Mouse (Mus musculus): ENCODE data around the gene Pde7b. TPM values are rescaled to one million over a fixed set of nuclear protein-coding genes. Genes with fewer than 3 reads are reported as not detected.
A peak's percentile ranks its signal among the peaks of the same experiment; 100 is the strongest.
"Not testable (repeated sequence)": the region's sequence is repeated elsewhere in the genome, so short reads cannot be mapped to it uniquely, and the experiment has no call there.

The Pde7b gene
- total RNA-seq, 2 experiments from 2014 or later: 38.2 to 46.4 TPM

GRCm38 (mm10) chr10:20571521-20571920 lies 153.4 kb downstream of the Pde7b start:
- no peak for DNase-seq
- intact Hi-C loops (cut with DNase I; ENCODE audit: low total_unique reads): no loop called here

- DNase-seq: no peak
- intact Hi-C loops (cut with DNase I; ENCODE audit: low total_unique reads): no loop called here
These were observed 156.2 kb downstream of the Pde7b start for GRCm38 (mm10) chr10:20568630-20569029.

- intact Hi-C loops (cut with DNase I; ENCODE audit: low total_unique reads): no loop called here
- no peak for DNase-seq
These were observed 157.1 kb downstream of the Pde7b start for GRCm38 (mm10) chr10:20567684-20568236.

- intact Hi-C loops (cut with DNase I; ENCODE audit: low total_unique reads): no loop called here
These were observed 168.4 kb downstream of the Pde7b start for GRCm38 (mm10) chr10:20556477-20556876.

GRCm38 (mm10) chr10:20551341-20551740 lies 173.5 kb downstream of the Pde7b start:
- intact Hi-C loops (cut with DNase I; ENCODE audit: low total_unique reads): no loop called here

More at GRCm38 (mm10) chr10:20556477-20556876, 168.4 kb downstream of the Pde7b start:
- DNase-seq: no peak

GRCm38 (mm10) chr10:20550771-20551170 lies 174.1 kb downstream of the Pde7b start:
- DNase-seq: peak; percentile 33
- intact Hi-C loops (cut with DNase I; ENCODE audit: low total_unique reads): no loop called here

More at GRCm38 (mm10) chr10:20551341-20551740, 173.5 kb downstream of the Pde7b start:
- DNase-seq: no peak

GRCm38 (mm10) chr10:20550161-20550560 lies 174.7 kb downstream of the Pde7b start:
- intact Hi-C loops (cut with DNase I; ENCODE audit: low total_unique reads): no loop called here
- no peak for DNase-seq

GRCm38 (mm10) chr10:20548833-20549710 lies 175.8 kb downstream of the Pde7b start:
- DNase-seq: peak; percentile 27
- intact Hi-C loops (cut with DNase I; ENCODE audit: low total_unique reads): no loop called here

- intact Hi-C loops (cut with DNase I; ENCODE audit: low total_unique reads): no loop called here
- peak; percentile 60 for DNase-seq
These were observed 176.8 kb downstream of the Pde7b start for GRCm38 (mm10) chr10:20547951-20548551.

GRCm38 (mm10) chr10:20543121-20543520 lies 181.8 kb downstream of the Pde7b start:
- intact Hi-C loops (cut with DNase I; ENCODE audit: low total_unique reads): no loop called here
- no peak for DNase-seq

GRCm38 (mm10) chr10:20533811-20534210 lies 191.1 kb downstream of the Pde7b start:
- intact Hi-C loops (cut with DNase I; ENCODE audit: low total_unique reads): no loop called here
- DNase-seq: no peak

- intact Hi-C loops (cut with DNase I; ENCODE audit: low total_unique reads): no loop called here
- no peak for DNase-seq
These were observed 193.0 kb downstream of the Pde7b start for GRCm38 (mm10) chr10:20531921-20532320.

GRCm38 (mm10) chr10:20528544-20529411 lies 196.1 kb downstream of the Pde7b start:
- intact Hi-C loops (cut with DNase I; ENCODE audit: low total_unique reads): no loop called here
- DNase-seq: no peak

- DNase-seq: no peak
- intact Hi-C loops (cut with DNase I; ENCODE audit: low total_unique reads): no loop called here
These were observed 197.1 kb downstream of the Pde7b start for GRCm38 (mm10) chr10:20527737-20528136.

- no peak for DNase-seq
- intact Hi-C loops (cut with DNase I; ENCODE audit: low total_unique reads): no loop called here
These were observed 206.4 kb downstream of the Pde7b start for GRCm38 (mm10) chr10:20518529-20518889.

- intact Hi-C loops (cut with DNase I; ENCODE audit: low total_unique reads): not testable (repeated sequence)
These were observed 206.9 kb downstream of the Pde7b start for GRCm38 (mm10) chr10:20517756-20518528.

GRCm38 (mm10) chr10:20513891-20514290 lies 211.0 kb downstream of the Pde7b start:
- intact Hi-C loops (cut with DNase I; ENCODE audit: low total_unique reads): no loop called here

More at GRCm38 (mm10) chr10:20517756-20518528, 206.9 kb downstream of the Pde7b start:
- DNase-seq: not testable (repeated sequence)

GRCm38 (mm10) chr10:20513461-20513860 lies 211.4 kb downstream of the Pde7b start:
- intact Hi-C loops (cut with DNase I; ENCODE audit: low total_unique reads): no loop called here
- DNase-seq: peak; percentile 47

More at GRCm38 (mm10) chr10:20513891-20514290, 211.0 kb downstream of the Pde7b start:
- DNase-seq: no peak

GRCm38 (mm10) chr10:20509819-20510218 lies 215.1 kb downstream of the Pde7b start:
- intact Hi-C loops (cut with DNase I; ENCODE audit: low total_unique reads): no loop called here
- DNase-seq: no peak
